Mouse (Mus musculus) kidney, postnatal 10 days (tissue): Measurements from ENCODE around the gene Rsph14.
A peak's percentile ranks its signal among the peaks of the same experiment; 100 is the strongest.

Experiments
- DNase-seq: peaks from one replicate; pipeline ENCODE4 v3.0.0; 2021; ENCODE audit warnings: mixed read lengths

Gene Rsph14

GRCm38 (mm10) chr10:74989814-74990213 is 42.6 kb downstream of the Rsph14 start:
- DNase-seq, result no peak

- DNase-seq, result no peak
Observed at GRCm38 (mm10) chr10:74987698-74988470, 44.5 kb downstream of the Rsph14 start.

DNA sequence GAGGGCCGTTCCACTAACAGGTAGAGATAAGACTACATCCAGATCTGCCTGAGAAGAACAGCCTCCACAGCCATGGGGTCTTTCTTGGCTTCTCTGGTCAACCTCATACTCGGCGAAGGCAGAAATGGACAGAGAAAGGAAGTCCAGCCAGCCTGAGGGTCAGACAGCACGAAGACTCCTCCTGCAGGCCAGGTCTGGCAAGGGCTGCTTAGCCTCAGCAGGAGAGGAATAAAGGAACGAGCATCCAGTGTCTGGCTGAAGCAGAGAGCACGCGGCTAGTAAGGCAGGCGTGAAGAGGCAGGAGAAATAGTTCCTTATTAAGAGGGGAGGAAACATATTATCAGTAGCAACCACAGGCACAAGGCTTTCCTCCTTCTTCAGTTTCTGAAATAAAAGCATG is 49.2 kb downstream of the Rsph14 start:
- no peak for DNase-seq

GRCm38 (mm10) chr10:74981159-74981558 is 51.2 kb downstream of the Rsph14 start:
- DNase-seq, result no peak

DNA sequence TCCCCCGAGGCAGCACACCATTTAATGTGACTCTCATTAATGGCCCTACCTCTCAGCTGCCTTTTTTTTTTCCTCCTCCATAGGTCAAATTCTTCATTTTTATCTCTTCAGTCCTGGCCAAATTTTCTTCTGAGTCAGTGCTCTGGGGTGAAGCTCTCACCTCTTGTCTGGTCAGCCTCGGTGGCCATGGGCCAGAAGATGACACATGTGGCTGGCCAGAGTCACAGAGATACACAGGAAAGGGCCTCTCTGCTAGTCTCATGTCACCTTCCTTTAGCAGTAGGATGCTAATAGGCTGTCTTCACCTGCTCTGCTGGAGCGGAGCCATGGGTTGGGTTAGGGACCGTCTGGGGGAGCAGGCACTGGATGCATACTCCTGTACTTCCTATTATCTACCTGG is 54.3 kb downstream of the Rsph14 start:
- DNase-seq, result no peak

DNA sequence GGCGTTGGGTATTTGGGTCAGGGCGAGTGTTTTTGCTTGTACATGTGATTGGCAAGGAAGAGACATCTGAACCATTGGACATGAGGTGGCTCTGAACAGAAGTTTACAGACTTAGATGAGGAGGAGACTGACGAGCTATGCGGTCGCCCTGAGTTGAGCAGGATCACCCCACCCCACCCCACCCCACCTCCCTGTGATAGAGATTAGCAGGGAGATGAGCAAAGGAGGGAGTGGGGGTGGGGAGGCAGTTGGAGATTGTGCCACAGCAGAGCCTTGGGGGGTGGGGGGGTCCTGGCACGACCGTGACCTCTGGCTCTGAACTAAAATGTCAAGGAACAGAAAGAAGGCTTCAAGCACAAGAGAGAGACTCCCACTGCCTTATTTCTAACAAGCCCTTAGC is 56.0 kb downstream of the Rsph14 start:
- no peak for DNase-seq

GRCm38 (mm10) chr10:74975626-74976025 is 56.8 kb downstream of the Rsph14 start:
- no peak for DNase-seq

GRCm38 (mm10) chr10:74973026-74973425 is 59.4 kb downstream of the Rsph14 start:
- DNase-seq, result no peak

DNA sequence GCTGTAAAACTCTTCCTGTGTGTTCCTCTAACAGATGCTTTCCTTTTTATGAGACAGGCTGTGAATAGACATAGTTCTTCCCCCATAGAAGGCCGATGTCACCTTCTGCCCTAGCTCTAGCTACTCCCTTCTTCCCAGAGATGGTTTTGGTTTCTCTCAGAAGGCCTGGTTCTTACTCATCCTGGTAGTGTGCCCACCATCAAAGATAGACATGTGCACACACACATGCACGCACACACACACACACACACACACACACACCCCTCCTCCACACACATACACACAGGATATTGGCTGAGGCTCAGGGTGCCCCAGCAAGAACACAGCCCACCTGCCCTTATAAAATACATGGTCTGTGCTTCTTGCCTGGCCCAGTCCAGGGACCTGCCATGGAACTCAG is 63.1 kb downstream of the Rsph14 start:
- DNase-seq, result no peak

DNA sequence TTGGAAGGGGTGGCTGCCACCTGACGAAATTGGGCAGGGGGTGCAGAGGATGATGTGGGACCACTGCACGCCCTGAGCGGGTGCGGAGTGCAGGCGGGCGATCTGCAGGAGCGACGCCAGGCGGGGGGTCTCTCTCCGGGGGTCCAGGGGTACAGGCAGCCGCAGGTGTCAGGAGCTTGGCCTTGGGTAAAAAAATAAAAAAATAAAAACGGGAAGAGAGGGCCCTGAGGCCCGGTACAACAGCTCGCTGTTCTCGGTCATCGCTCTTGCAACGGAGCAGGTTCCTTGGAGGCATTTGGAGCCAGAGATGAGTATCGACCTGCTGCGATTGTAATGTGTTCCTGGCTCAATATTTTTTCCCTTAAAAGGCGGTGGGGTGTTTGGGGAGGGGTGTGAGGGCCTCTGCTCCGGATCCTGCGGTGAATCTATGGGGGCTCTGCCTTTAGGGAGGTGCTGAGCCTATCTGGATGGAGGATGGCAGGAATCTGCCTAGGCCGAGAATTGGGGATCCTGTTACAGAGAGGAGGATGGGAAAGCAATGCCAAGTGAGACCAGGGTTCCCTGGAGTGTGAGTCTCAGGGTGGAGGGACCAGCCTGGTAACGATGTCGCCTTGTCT is 64.6 kb downstream of the Rsph14 start:
- DNase-seq, result peak; percentile 26

DNA sequence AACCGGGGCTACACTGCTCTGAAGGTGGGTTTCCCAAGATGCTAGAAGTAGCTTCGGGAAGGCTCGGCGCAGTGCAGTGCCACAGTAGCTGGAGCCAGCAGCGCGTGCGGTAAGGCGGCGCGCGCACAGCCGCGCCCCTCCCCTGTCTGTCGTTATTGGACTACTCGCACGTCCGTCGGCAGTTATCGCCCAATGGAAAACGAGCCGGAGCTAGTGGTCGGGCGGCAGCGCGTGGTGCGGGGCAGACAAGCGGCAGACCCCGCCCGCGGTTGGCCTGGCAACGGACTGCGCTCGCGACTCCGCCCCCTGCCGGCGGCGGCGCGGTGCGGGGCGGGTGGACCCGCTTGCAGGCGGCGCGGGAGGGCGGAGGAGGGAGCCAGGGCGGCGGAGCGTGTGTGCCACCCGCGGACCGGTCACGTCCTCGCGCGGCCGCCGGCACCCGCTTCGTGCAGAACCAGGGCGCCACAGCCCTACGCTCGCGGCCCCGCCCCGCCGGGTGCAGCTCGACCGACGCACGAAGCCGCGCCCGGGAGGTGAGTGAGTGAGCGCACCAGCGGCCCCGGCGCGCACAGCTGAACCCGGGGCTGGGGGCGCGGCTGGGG is 65.4 kb downstream of the Rsph14 start, which contains the start of gene Gnaz:
TSS of gene Gnaz (plus strand) at position 328 of the 602 bp plus-strand sequence.
- DNase-seq, result peak; percentile 99

- DNase-seq, result no peak
Observed at GRCm38 (mm10) chr10:74964380-74964779, 68.0 kb downstream of the Rsph14 start.

GRCm38 (mm10) chr10:74952830-74953443 is 79.4 kb downstream of the Rsph14 start:
- DNase-seq, result no peak

- no peak for DNase-seq
Observed at GRCm38 (mm10) chr10:74940795-74941194, 91.6 kb downstream of the Rsph14 start.

GRCm38 (mm10) chr10:74939300-74939699 is 93.1 kb downstream of the Rsph14 start:
- peak; percentile 23 for DNase-seq

DNA sequence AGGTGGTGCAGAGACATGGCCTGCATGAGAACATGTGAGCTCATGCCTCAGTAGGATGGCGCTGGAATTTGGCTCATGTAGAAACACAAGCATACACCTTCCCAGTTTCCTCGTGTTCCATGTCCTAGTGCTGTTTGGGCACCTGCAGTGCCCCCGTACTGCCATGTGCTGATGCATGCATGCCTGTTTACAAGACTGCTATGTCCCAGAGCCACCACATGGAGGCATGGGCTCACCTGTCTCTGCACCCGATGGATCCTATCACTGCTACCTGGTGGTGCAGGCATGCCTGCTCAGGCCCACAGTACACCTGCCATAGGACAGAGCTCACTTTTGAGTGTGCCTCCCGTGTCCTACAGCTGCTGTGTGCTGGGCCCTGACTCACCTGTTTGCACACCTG is 94.0 kb downstream of the Rsph14 start:
- no peak for DNase-seq

DNA sequence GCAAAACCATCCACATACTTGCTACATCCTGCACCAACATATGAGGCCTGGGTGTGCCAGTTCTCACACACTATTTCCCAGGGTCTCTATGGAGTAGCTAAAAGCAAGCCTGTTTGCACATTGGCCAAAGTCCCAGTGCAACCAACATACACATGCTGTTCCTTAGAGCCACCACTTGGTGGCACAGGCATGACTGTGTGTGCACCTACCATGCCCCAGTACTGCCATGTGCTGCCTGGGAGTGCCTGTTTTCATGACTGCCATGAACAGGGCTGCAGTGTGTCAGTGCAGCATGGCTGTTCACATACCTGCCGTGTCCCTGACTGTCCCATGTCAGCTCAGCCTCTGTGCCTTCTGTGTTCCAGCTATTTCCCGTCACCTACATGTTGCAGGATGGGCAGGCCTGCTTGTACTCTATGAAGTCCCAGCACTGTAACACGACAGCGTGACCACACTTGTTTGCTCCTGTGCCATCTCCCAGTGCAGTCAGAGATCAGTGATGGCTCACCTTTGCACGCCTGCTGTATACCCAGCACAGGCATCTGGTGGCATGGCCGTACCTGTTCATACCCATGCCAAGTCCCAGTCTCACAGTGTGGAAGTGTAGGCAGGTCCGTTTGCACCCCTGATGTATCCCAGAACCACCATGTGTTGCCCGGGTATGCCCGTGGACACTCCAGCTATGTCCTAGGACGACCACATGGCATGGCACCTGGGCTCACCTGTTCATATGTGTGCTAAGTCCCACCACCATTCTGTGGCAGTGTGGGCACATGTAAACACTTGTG is 95.2 kb downstream of the Rsph14 start:
- DNase-seq, result peak; percentile 36

DNA sequence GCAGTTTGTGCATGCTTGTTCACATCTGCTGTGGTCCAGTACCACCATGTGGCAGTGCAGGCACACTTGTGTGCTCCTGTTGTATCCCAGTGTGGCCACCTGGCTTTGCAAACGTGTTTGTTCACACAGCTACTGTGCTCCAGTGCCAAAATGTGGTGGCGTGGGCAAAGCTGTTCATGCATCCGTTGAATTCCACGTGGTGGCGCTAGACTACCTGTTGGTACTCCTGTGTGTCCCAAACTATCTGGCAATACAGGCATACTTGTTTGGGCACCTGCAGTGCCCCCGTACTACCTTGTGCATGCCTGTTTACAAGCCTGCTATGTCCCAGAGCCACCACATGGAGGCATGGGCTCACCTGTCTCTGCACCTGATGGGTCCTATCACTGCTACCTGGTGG is 97.4 kb downstream of the Rsph14 start:
- peak; percentile 46 for DNase-seq

GRCm38 (mm10) chr10:74934521-74934920 is 97.9 kb downstream of the Rsph14 start:
- DNase-seq, result no peak

- DNase-seq, result no peak
Observed at GRCm38 (mm10) chr10:74933548-74934190, 98.7 kb downstream of the Rsph14 start.

- DNase-seq, result no peak
Observed at GRCm38 (mm10) chr10:74932487-74932886, 99.9 kb downstream of the Rsph14 start.

- no peak for DNase-seq
Observed at GRCm38 (mm10) chr10:74931631-74932030, 100.8 kb downstream of the Rsph14 start.
